Mouse (Mus musculus) embryonic facial prominence, embryonic 12.5 days (tissue): ENCODE measurements at regions not wholly inside any gene's neighbourhood (a gene's known extent, or its start where the extent isn't known, plus 50 kb on each side); places are given as distances from the start of the nearest gene placed in this dataset.
A peak's percentile ranks its signal among the peaks of the same experiment; 100 is the strongest.

ENCODE experiments used
- ATAC-seq: fragments of 200-750 bp; cut with Nextera tagmentation; 2 replicates; pipeline ENCODE4 v1.8.0; 2017; ENCODE audit not compliant: insufficient number of reproducible peaks, insufficient read depth, low FRiP score, low TSS enrichment
- H3K27ac ChIP-seq: fragments of 300-500 bp; sonication (generic); 2 replicates; pipeline ENCODE4 v1.5.1; 2016; ENCODE audit warnings: mild to moderate bottlenecking
- H3K27me3 ChIP-seq: fragments of 300-500 bp; sonication (generic); 2 replicates; pipeline ENCODE4 v1.6.1; 2016; ENCODE audit warnings: mild to moderate bottlenecking, moderate library complexity
- H3K36me3 ChIP-seq: fragments of 300-500 bp; sonication (generic); 2 replicates; pipeline ENCODE4 v1.6.1; 2016; ENCODE audit warnings: mild to moderate bottlenecking
- H3K4me1 ChIP-seq: fragments of 300-500 bp; sonication (generic); 2 replicates; pipeline ENCODE4 v1.6.1; 2016
- H3K4me2 ChIP-seq: fragments of 300-500 bp; sonication (generic); replicated peaks from 2 replicates; pipeline ENCODE4 v1.6.1; 2016; ENCODE audit warnings: mild to moderate bottlenecking, moderate library complexity
- H3K4me3 ChIP-seq: fragments of 300-500 bp; sonication (generic); 2 replicates; pipeline ENCODE4 v1.5.1; 2016; ENCODE audit warnings: mild to moderate bottlenecking
- H3K9ac ChIP-seq: fragments of 300-500 bp; sonication (generic); 2 replicates; pipeline ENCODE4 v1.6.1; 2016; ENCODE audit warnings: mild to moderate bottlenecking, moderate library complexity
- H3K9me3 ChIP-seq: fragments of 300-500 bp; sonication (generic); 2 replicates; pipeline ENCODE4 v1.6.1; 2016; ENCODE audit warnings: mild to moderate bottlenecking, moderate library complexity
- WGBS: fragments of 180-500 bp; shearing (Covaris S2); methylation state at CpG from one replicate; pipeline ENCODE4 v1.1.7; 2016; 5-methylcytosine and 5-hydroxymethylcytosine counted together

GRCm38 (mm10) chr2:61527127-61527526 lies 51.3 kb upstream of the Tank start:
- no peaks in the 10 kb centered on the region for H3K4me1 ChIP-seq
- H3K27me3 ChIP-seq, result no peaks in the 10 kb centered on the region
- H3K27ac ChIP-seq, result no peak overlapping the region
- no peak overlapping the region for H3K4me3 ChIP-seq
- WGBS, result 86% methylated on average over 3 of the region's 3 CpGs
- H3K9ac ChIP-seq, result no peak overlapping the region
- no peak for ATAC-seq
- no peak overlapping the region for H3K4me2 ChIP-seq
- H3K9me3 ChIP-seq, result no peaks in the 10 kb centered on the region
- no peaks in the 10 kb centered on the region for H3K36me3 ChIP-seq

GRCm38 (mm10) chr2:61524060-61524734 lies 54.2 kb upstream of the Tank start:
- no peak for ATAC-seq
- H3K27ac ChIP-seq, result no peak overlapping the region

DNA sequence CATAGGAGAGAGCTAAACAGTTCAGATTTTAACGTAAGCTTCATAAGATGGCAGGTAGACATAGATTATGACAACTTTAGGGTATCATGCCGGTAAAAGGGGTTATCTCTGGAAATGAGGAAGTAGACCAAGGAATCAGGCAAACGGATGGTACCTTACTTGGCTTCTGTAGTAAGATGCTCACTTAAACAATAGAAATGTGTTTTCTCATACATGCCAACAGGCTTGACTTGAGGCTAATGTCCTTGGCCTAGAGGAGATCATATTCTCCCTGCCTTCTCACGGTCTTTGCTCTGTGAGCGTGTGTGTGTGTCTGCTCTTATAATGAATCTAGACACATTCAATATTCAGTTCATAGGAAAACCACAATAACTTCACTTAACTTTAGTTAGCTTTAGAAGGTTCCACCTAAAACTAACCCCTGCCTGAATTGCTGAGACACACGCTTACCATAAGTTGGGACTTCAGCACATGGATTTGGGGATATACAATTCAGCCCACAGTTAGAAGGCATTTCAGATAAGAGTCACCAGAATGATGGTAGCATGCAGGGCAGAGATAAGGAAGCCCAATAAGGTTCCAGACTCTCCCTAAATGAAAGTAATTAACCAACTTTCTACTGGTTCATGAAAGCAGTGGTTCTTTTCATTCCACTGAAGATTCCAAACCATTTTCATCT lies 63.8 kb upstream of the Tank start:
- Histone ChIP-seq H3K27ac (no peak overlapping the region), H3K27me3 (no peaks in the 10 kb centered on the region), H3K9me3 (no peaks in the 10 kb centered on the region), H3K4me1 (no peaks in the 10 kb centered on the region), H3K4me3 (no peak overlapping the region), H3K36me3 (no peaks in the 10 kb centered on the region), H3K4me2 (no peak overlapping the region), H3K9ac (no peak overlapping the region)
- WGBS, result 91% methylated on average over 6 of the region's 6 CpGs
- no peak for ATAC-seq

More at GRCm38 (mm10) chr2:61524060-61524734, 54.2 kb upstream of the Tank start:
- 80% methylated on average over 6 of the region's 6 CpGs for WGBS
- Histone ChIP-seq H3K27me3 (no peaks in the 10 kb centered on the region), H3K4me2 (no peak overlapping the region), H3K9me3 (no peaks in the 10 kb centered on the region), H3K4me1 (no peaks in the 10 kb centered on the region), H3K4me3 (no peak overlapping the region), H3K9ac (no peak overlapping the region), H3K36me3 (no peaks in the 10 kb centered on the region)

DNA sequence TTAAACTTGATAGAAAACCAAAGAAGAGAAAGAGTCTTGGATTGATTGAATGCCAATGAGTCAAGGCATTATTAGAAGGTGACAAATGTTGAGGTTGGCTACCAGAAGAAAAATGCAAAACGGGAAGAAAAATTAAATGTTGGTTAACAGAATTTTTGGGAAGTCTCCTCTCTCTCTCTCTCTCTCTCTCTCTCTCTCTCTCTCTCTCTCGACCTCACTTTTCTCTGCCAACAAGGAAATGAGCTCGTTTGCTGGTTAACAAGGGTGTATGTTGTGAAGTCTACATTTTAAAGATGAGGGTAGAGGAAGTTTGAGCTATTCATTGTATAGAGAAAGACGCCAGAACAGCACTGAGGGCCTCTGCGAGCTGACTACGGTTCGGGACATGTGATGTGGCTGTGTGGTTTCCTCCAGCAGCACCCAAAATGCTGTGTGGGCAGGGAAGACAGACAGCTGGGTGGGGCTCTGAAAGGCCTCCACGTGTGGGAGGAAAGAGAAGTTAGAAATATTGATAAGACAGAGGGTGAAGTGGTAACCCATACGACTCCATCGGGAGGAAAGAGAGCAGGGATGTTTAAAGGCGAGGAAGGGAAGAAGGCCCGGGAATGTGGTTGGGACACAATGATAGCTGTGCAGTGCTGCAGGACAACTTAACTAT lies 64.5 kb upstream of the Tank start:
- Histone ChIP-seq H3K9ac (no peak overlapping the region), H3K4me1 (no peaks in the 10 kb centered on the region), H3K9me3 (no peaks in the 10 kb centered on the region), H3K4me3 (no peak overlapping the region), H3K27ac (no peak overlapping the region), H3K4me2 (no peak overlapping the region), H3K36me3 (no peaks in the 10 kb centered on the region), H3K27me3 (no peaks in the 10 kb centered on the region)
- 80% methylated on average over 12 of the region's 12 CpGs for WGBS
- ATAC-seq, result no peak

- no peak overlapping the region for H3K4me3 ChIP-seq
- H3K9ac ChIP-seq, result no peak overlapping the region
- no peak for ATAC-seq
- 89% methylated on average over 4 of the region's 4 CpGs for WGBS
- no peaks in the 10 kb centered on the region for H3K27me3 ChIP-seq
- no peaks in the 10 kb centered on the region for H3K4me1 ChIP-seq
- no peaks in the 10 kb centered on the region for H3K36me3 ChIP-seq
- H3K27ac ChIP-seq, result no peak overlapping the region
- no peak overlapping the region for H3K4me2 ChIP-seq
- no peaks in the 10 kb centered on the region for H3K9me3 ChIP-seq
Measured at GRCm38 (mm10) chr2:61503594-61503993, 74.8 kb upstream of the Tank start.

DNA sequence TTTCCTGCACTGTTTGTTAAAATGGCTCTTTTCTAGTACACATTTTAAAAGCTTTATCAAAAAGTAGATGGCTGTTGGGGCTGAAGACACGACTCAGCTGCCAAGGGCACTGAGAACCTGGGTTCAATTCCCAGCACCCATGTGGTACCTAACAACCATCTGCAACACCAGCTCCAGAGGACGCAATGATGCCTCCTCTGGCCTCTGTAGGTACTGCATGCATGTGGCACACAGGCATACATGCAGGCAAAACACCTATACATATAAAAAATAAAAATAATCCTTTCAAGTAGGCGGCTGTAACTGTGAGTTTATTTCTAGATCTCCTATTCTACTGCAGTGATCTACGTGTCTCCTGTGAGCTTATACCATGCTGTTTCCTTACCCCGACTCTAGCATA lies 76.5 kb upstream of the Tank start:
- 82% methylated on average over 5 of the region's 5 CpGs for WGBS
- H3K4me2 ChIP-seq, result no peak overlapping the region

GRCm38 (mm10) chr2:61499266-61499665 lies 79.1 kb upstream of the Tank start:
- no peaks in the 10 kb centered on the region for H3K27me3 ChIP-seq
- H3K9ac ChIP-seq, result no peak overlapping the region
- no peaks in the 10 kb centered on the region for H3K36me3 ChIP-seq
- no peak overlapping the region for H3K4me3 ChIP-seq
- no peaks in the 10 kb centered on the region for H3K9me3 ChIP-seq
- ATAC-seq, result no peak
- H3K4me1 ChIP-seq, result no peaks in the 10 kb centered on the region
- 80% methylated on average over 1 of the region's 1 CpGs for WGBS
- H3K27ac ChIP-seq, result no peak overlapping the region
- H3K4me2 ChIP-seq, result no peak overlapping the region

More for the DNA sequence above, 76.5 kb upstream of the Tank start:
- Histone ChIP-seq H3K9me3 (no peaks in the 10 kb centered on the region), H3K4me1 (no peaks in the 10 kb centered on the region), H3K27ac (no peak overlapping the region), H3K36me3 (no peaks in the 10 kb centered on the region), H3K27me3 (no peaks in the 10 kb centered on the region), H3K9ac (no peak overlapping the region), H3K4me3 (no peak overlapping the region)
- no peak for ATAC-seq

DNA sequence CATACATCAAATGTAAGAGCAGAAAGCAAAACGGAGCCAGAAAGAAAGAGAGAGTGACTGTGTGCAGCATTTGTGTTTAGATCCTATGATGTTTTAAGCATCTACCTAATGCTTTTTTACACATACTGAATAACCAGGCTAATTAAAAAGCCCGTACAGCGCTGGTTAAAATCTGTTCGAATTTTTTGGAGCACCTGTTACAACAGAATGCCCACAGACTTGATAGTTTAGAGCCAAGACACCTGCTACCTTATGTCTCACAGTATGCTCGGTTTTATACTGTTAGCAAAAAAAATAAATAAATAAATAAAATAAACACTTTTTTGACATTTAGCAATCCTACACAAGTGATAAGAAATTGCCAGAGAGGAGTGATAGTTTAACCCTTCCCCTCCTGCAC lies 80.5 kb upstream of the Tank start:
- 77% methylated on average over 5 of the region's 5 CpGs for WGBS
- no peaks in the 10 kb centered on the region for H3K27me3 ChIP-seq

GRCm38 (mm10) chr2:61496968-61497367 lies 81.4 kb upstream of the Tank start:
- Histone ChIP-seq H3K27ac (no peak overlapping the region), H3K27me3 (no peaks in the 10 kb centered on the region), H3K36me3 (no peaks in the 10 kb centered on the region), H3K4me1 (no peaks in the 10 kb centered on the region), H3K9me3 (no peaks in the 10 kb centered on the region), H3K4me3 (no peak overlapping the region), H3K9ac (no peak overlapping the region), H3K4me2 (no peak overlapping the region)
- 96% methylated on average over 2 of the region's 2 CpGs for WGBS
- no peak for ATAC-seq

More for the DNA sequence above, 80.5 kb upstream of the Tank start:
- Histone ChIP-seq H3K9ac (no peak overlapping the region), H3K4me1 (no peaks in the 10 kb centered on the region), H3K36me3 (no peaks in the 10 kb centered on the region), H3K27ac (no peak overlapping the region), H3K4me2 (no peak overlapping the region), H3K9me3 (no peaks in the 10 kb centered on the region), H3K4me3 (no peak overlapping the region)
- ATAC-seq, result no peak

DNA sequence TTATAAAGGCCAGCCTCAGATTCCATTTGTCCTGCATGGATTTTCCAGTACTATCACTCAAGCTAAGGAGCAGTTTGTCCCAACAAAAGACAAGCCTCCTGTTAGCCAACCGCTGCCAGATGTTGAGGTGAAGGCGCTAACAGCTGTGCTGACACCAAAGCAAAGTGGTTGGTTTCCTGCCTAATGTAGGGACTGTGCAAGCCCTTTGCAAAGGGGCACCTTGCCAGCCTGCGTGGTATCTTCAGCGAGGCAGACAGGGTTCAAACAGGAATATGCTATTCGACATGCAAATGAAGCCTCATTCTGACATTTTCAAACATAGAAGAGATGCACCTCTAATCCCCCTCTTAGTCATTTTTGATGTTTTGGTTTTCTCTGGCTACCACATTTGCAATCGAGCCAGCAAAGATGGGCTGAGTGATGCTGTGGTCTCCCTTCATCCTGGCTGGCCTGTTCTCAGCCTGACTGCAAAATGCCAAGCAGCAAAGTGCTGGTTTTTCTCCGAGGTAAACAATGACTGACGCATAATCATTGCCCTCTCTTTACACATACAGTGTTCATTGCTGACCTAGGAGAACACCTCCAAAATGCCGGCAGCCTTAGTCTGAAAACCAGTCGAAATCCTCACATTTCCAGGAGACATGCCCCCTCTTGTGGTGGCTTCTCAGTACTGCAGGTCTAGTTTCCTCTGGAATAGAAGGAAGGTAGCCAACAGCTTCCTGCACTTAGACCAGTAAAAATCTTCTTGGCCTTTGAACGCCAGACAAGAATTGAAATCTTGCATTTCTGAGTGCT lies 84.3 kb upstream of the Tank start:
- no peak overlapping the region for H3K27ac ChIP-seq
- H3K4me1 ChIP-seq, result no peaks in the 10 kb centered on the region
- WGBS, result 46% methylated on average over 11 of the region's 11 CpGs
- H3K9me3 ChIP-seq, result no peaks in the 10 kb centered on the region
- H3K36me3 ChIP-seq, result no peaks in the 10 kb centered on the region
- 0 out of 2 replicates have a peak overlapping the region, but pooled peaks have one; percentile 17 for H3K4me2 ChIP-seq
- H3K4me3 ChIP-seq, result no peak overlapping the region
- no peak overlapping the region for H3K9ac ChIP-seq
- no peaks in the 10 kb centered on the region for H3K27me3 ChIP-seq
- ATAC-seq, result no peak

GRCm38 (mm10) chr2:61492043-61492743 lies 86.2 kb upstream of the Tank start:
- H3K27me3 ChIP-seq, result no peaks in the 10 kb centered on the region
- no peak overlapping the region for H3K4me2 ChIP-seq
- no peaks in the 10 kb centered on the region for H3K4me1 ChIP-seq
- H3K4me3 ChIP-seq, result no peak overlapping the region
- no peaks in the 10 kb centered on the region for H3K9me3 ChIP-seq
- 54% methylated on average over 6 of the region's 6 CpGs for WGBS
- no peak for ATAC-seq
- H3K9ac ChIP-seq, result no peak overlapping the region
- H3K27ac ChIP-seq, result no peak overlapping the region
- no peaks in the 10 kb centered on the region for H3K36me3 ChIP-seq
